Mouse (Mus musculus): ENCODE data around the gene Styx.
"Not testable (repeated sequence)": the region's sequence is repeated elsewhere in the genome, so short reads cannot be mapped to it uniquely, and the experiment has no call there.

The Styx gene

DNA sequence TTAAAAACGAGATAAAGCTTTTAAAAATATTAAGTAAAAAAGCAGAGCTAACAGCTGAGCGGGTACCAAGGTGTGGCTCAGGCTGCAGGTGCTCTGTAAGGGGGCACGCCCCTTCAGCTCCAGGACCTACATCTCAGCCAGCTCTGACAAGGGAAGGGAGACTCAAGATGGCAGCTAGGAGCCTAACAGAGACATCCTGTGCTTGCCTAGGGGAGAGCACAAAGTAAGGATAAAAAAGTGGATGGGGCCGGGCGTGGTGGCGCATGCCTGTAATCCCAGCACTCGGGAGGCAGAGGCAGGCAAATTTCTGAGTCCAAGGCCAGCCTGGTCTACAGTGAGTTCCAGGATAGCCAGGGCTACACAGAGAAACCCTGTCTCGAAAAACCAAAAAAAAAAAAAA, 115.5 kb downstream of the Styx start:
- DNase-seq (ENCODE audit: low read depth, low spot score), result not testable (repeated sequence)

DNA sequence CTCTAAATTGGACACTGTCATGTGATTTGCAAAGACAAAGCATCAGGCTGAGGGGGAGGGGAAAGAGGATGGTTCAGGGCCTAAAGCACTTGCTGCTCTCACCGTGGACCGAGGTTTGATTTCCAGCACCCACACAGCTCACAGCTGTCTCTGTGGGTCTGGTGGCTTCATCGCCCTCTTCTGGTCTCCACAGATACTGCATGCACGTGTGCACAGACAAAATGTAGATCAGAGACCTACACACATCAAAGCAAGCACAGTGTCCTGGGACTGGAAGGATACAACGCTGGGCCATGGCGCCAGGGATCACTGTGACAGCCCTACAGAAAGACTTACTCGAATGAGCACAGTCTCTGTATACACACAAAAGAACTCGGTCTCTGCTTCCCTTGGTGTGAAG, 118.6 kb downstream of the Styx start:
- no peak for DNase-seq (ENCODE audit: low read depth, low spot score)

Data from WW6 (cell line).